Mouse (Mus musculus) spleen, adult 2 months (tissue): ENCODE results near the gene Selenoi. TPM values are rescaled to one million over a fixed set of nuclear protein-coding genes. Genes with fewer than 3 reads are reported as not detected.

Experiments
- DNase-seq, 2 experiments: peaks; one replicate each; pipeline versions ENCODE4 v3.0.0 to v3.0.0-alpha.2; 2012 to 2021; ENCODE audit warnings: low spot score in 2 of 2, low read depth in 1 of 2
- H3K27ac ChIP-seq: fragments of 200-500 bp; 2 replicates; pipeline ENCODE4 v1.5.1; 2012; ENCODE audit warnings: low read length, inconsistent platforms; ENCODE audit not compliant: insufficient read depth
- H3K27me3 ChIP-seq: fragments of 200-500 bp; 2 replicates; pipeline ENCODE4 v1.6.1; 2012; ENCODE audit warnings: mild to moderate bottlenecking, moderate library complexity, low read length, inconsistent platforms; ENCODE audit not compliant: control insufficient read depth, insufficient read depth
- H3K36me3 ChIP-seq: fragments of 200-500 bp; 2 replicates; pipeline ENCODE4 v1.6.1; 2012; ENCODE audit warnings: mild to moderate bottlenecking, low read length, inconsistent platforms; ENCODE audit not compliant: control insufficient read depth, insufficient read depth
- H3K4me1 ChIP-seq: fragments of 200-500 bp; 2 replicates; pipeline ENCODE4 v1.6.1; 2011; ENCODE audit warnings: inconsistent platforms; ENCODE audit not compliant: control insufficient read depth, insufficient read depth, insufficient read length
- H3K4me3 ChIP-seq: fragments of 200-500 bp; 2 replicates; pipeline ENCODE4 v1.5.1; 2011; ENCODE audit warnings: mild to moderate bottlenecking, inconsistent platforms; ENCODE audit not compliant: insufficient read depth, insufficient read length; ENCODE audit errors: extremely low read depth
- CTCF ChIP-seq: fragments of 200-500 bp; IDR thresholded peaks from 2 replicates; pipeline ENCODE4 v1.5.1; 2011; ENCODE audit warnings: mild to moderate bottlenecking, inconsistent platforms; ENCODE audit not compliant: insufficient read depth, insufficient read length, insufficient replicate concordance; ENCODE audit errors: extremely low read depth
- POLR2A ChIP-seq: fragments of 200-500 bp; IDR thresholded peaks from 2 replicates; pipeline ENCODE4 v1.6.1; 2011; ENCODE audit warnings: low read depth, low read length, inconsistent platforms
- WGBS: fragments of 180-500 bp; shearing (Covaris S2); methylation state at CpG from one replicate; pipeline ENCODE4 v1.1.7; 2018; 5-methylcytosine and 5-hydroxymethylcytosine counted together
- polyA plus RNA-seq: library from polyadenylated mRNA; depleted of rRNA; stranded (reverse); fragments of >200 nt; gene quantifications from 2 replicates; pipeline ENCODE4 v1.2.3, GENCODE M21; 2012

The Selenoi gene
- polyA plus RNA-seq, 1 experiment: 16.1 TPM

DNA sequence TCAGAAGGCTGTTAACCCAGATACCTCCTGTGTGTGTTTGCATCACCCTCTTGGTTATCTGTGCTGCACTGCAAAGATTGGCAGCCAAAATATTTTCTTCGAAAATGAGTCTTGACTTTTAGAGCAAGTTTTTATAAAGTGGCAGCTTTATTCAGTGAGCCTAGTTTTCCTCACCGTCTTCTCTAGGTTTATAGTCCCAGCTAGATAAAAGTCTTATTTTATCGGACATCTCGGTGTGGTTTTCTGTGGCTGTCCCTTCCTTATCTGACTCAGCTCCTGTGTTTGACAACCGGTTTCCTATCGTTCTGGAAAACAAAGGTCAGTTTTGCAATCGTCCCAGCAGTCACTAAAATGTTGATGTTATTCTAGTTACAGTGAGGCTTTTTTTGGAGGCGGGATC, 1.6 kb downstream of the Selenoi start:
- no peak overlapping the region for H3K27ac ChIP-seq

DNA sequence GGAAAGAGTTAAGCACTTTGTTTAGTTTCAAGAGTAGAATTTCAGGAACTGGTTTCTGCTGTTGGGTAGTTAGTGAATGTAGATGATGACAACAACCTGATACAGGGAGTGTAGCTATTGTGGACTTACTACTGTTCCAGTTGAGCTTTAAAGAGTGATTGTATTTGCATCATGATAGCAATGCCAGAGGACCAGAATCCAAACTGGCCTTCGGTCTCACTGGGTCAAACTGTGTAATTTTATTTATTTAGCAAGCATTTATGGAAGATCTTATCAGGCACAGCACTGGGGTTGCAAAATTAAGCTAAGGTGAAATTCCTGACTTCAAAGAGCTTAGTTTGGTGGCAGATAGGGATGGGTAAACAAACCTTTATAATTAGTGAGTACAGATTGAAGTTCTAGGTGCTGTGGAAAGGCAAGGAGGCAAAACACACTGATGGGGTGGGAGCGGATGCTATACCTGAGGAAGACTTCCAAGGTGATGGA, 3.3 kb downstream of the Selenoi start:
- no peak for DNase-seq
- no peaks in the 10 kb centered on the region; the same call in 1 of the 2 replicates for H3K4me1 ChIP-seq
- TF ChIP-seq POLR2A (no peak), CTCF (no peak)
- no peaks in the 10 kb centered on the region for H3K27me3 ChIP-seq
- H3K4me3 ChIP-seq: no peak overlapping the region
- H3K27ac ChIP-seq: no peak overlapping the region
- no peaks in the 10 kb centered on the region for H3K36me3 ChIP-seq
- 90% methylated on average over 2 of the region's 2 CpGs for WGBS

More for the DNA sequence above, 1.6 kb downstream of the Selenoi start:
- WGBS: 65% methylated on average over 8 of the region's 8 CpGs
- TF ChIP-seq POLR2A (no peak), CTCF (no peak)
- no peak overlapping the region for H3K4me3 ChIP-seq
- H3K27me3 ChIP-seq: no peaks in the 10 kb centered on the region
- H3K36me3 ChIP-seq: no peaks in the 10 kb centered on the region
- H3K4me1 ChIP-seq: no peaks in the 10 kb centered on the region; the same call in 1 of the 2 replicates
- no peak for DNase-seq

DNA sequence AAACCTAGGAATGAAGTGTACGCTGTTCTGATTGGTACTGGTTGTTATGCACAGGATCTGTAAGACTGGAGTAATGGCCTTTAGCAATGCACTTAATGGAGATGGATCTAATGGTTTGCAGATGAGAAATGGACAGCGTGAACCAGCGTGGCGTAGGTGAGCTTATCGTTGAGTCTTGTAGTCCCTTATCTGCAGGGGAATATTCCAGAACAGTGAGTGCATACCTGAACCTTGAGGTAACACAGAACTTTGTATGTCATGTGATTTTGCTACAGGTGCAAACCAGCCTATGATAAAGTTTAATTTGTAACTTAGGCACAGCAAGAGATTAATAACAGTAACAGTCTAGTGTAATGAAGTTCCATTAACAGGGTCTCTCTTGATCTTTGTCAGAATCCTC, 6.2 kb downstream of the Selenoi start:
- TF ChIP-seq CTCF (no peak), POLR2A (no peak)
- DNase-seq: no peak
- Histone ChIP-seq H3K27ac (no peak overlapping the region), H3K27me3 (no peaks in the 10 kb centered on the region), H3K36me3 (no peaks in the 10 kb centered on the region), H3K4me1 (no peaks in the 10 kb centered on the region), H3K4me3 (no peak overlapping the region)
- 97% methylated on average over 5 of the region's 5 CpGs for WGBS

DNA sequence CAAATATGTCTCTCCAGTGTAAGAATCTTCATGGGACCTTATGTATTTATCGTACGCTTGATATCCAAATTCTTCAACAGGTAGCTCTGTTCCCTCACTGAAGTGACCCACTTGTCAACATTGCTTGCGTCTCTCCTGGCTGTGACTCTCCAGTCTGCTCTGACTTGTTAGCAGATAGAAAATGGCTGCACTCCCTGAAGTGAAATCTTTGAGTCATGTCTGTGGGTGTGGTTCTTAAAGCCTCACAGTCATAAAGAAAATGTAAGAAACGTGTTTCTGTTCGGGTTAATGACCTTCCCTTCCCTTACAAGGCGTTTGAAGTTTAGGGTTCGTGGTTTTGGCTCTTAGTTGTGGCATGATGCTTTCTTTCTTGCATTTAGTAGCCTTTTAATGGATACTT, 8.2 kb downstream of the Selenoi start:
- Histone ChIP-seq H3K27me3 (no peaks in the 10 kb centered on the region), H3K27ac (no peak overlapping the region), H3K36me3 (no peaks in the 10 kb centered on the region), H3K4me3 (no peak overlapping the region), H3K4me1 (no peaks in the 10 kb centered on the region)
- DNase-seq: no peak
- WGBS: 55% methylated on average over 7 of the region's 7 CpGs
- TF ChIP-seq POLR2A: no peak
- TF ChIP-seq CTCF: no peak

DNA sequence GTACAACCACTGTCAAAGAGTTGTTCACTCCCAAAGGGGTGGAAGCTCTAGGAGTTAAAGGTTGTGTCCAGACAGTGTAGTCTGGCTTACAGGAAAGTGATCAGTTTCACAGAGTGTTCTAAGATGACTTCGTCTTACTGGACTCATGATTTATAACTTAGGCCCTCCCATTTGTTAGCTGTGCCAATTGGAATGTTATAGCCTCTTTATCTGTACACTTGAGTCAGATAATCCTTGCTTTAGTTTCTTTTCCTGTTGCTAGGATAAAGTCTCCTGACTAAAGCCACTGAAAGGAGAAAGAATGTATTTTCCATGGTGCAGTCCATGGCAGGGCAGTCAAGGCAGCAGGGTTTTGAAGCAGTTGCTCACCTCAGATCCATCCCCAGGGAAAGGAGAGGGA, 10.0 kb downstream of the Selenoi start:
- no peak for TF ChIP-seq CTCF
- H3K27ac ChIP-seq: no peak overlapping the region
- DNase-seq: no peak
- WGBS: 80% methylated on average over 1 of the region's 1 CpGs
- H3K27me3 ChIP-seq: no peaks in the 10 kb centered on the region
- no peaks in the 10 kb centered on the region for H3K4me1 ChIP-seq
- H3K36me3 ChIP-seq: no peaks in the 10 kb centered on the region
- no peak overlapping the region for H3K4me3 ChIP-seq

DNA sequence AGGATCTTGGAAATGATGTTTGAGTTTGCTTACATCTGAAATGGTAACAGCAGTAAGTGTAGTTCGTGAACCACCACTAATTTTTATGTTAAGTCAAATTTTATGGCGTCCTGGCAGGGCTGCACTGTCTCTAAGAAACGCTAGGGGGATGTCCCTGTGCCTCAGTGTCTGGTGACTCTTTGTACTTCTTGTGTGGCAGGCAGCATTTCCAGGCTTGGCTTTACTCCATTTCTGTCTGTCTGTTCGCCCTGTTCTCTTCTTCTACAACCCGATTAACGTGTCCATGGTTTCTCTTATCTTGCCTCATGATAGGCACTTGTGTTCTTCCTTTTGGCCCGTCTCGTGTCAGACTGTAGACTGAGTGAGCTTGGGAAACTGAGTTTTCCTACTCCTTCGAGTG, 11.4 kb downstream of the Selenoi start:
- no peak for TF ChIP-seq POLR2A
- peak; percentile 12; the same call in 1 of the 2 replicates for TF ChIP-seq CTCF
- no peaks in the 10 kb centered on the region for H3K27me3 ChIP-seq

DNA sequence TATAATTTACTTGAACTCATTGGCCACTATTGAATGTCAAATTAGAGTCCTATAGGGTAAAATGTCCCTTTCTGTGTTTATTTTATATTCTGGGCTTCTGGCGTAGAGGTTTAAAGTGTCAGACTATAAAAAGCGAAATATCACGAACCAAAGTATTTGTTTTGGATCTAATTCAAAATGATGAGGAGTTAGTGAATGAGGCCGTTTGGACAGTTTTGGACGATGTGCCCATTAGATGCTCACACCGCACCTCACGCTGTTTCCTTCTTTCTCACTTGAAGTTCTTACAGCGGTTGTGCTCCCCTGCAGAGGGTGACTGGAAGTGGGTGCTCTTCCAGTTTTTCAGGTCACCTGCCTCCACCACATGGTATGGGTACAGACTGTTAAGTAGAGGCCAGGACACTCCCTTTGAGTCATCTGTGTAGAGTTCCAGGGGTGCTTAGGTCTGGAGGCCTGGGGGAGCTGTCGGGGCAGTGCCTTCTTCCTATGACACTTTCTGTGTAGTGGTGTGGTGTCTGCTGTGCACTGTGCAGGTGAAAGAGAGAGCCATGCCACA, 13.6 kb downstream of the Selenoi start:
- no peaks in the 10 kb centered on the region for H3K27me3 ChIP-seq
- WGBS: 91% methylated on average over 9 of the region's 9 CpGs
- H3K27ac ChIP-seq: no peak overlapping the region
- no peak for DNase-seq
- no peak overlapping the region for H3K4me3 ChIP-seq
- no peaks in the 10 kb centered on the region for H3K36me3 ChIP-seq
- H3K4me1 ChIP-seq: no peaks in the 10 kb centered on the region
- TF ChIP-seq CTCF (no peak), POLR2A (no peak)

More for the DNA sequence above, 11.4 kb downstream of the Selenoi start:
- WGBS: 66% methylated on average over 9 of the region's 9 CpGs
- H3K27ac ChIP-seq: no peak overlapping the region
- no peaks in the 10 kb centered on the region for H3K36me3 ChIP-seq
- H3K4me1 ChIP-seq: no peaks in the 10 kb centered on the region
- no peak overlapping the region for H3K4me3 ChIP-seq
- DNase-seq: no peak

DNA sequence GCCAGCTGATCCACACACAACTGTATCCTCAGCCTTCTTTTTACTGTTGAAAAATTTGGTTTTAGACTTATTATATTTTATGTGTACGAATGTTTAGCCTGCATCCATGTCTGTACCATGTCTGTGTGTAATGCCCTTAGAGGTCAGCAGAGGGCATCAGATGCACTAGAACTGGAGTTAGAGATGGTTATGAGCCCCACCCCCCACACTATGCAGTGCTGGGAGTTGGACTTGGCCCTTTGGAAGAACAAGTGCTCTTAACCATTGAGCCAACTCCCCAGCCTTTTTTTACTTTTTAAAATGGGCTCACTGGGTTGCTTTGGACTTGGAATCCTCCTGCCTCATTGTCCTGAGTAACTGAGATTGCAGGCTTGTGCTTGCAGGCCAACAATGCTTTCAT, 15.3 kb downstream of the Selenoi start:
- 96% methylated on average over 1 of the region's 1 CpGs for WGBS

More for the DNA sequence above, 15.3 kb downstream of the Selenoi start:
- no peak overlapping the region for H3K27ac ChIP-seq
- no peak overlapping the region for H3K4me3 ChIP-seq
- H3K4me1 ChIP-seq: no peaks in the 10 kb centered on the region
- H3K27me3 ChIP-seq: no peaks in the 10 kb centered on the region
- TF ChIP-seq CTCF (no peak), POLR2A (no peak)
- no peak for DNase-seq
- peaks cover 4% of the 10 kb centered on the region; the same call in 1 of the 2 replicates for H3K36me3 ChIP-seq
